Mouse (Mus musculus) right cerebral cortex, postnatal 10 days (tissue): ENCODE measurements around the gene Rab26.
A peak's percentile ranks its signal among the peaks of the same experiment; 100 is the strongest.

Source experiments
- DNase-seq, 2 experiments: peaks; one replicate each; pipeline ENCODE4 v3.0.0; 2021; ENCODE audit warnings: low spot score in 2 of 2

Gene Rab26

DNA sequence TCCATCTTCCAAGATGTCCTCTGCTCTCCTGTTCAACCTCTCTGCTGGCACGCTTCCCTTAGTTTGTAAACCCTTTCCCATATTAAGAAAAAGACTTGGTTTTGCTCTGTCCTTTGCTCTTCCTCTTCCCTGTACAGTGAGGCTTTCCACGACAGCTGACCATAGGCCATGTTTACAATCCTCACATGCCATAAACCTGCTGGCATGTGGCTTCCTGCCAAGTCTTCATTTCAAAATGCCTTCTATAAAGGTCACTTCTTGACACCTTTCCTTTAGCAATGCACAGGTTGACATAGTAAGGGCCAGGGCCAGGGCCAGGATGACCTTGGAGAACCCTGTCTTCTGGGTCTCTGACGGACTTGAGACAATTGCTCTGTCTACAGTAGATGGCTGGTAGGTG is 12.2 kb upstream of the Rab26 start:
- DNase-seq: no peak

DNA sequence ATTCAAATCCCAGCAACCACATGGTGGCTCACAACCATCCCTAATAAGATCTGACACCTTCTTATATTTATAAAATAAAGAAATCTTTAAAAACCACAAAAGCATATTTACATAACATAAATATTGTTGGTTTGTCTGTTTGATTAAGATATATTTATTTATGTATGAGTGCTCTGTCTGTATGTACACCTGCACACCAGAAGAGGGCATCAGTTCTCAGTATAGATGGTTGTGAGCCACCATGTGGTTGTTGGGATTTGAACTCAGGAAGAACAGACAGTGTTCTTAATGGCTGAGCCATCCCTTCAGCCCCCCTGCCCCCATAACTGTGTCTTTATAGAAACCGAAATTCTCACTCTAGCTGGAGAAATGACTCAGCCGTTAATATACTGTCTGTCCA is 11.2 kb upstream of the Rab26 start:
- no peak for DNase-seq

DNA sequence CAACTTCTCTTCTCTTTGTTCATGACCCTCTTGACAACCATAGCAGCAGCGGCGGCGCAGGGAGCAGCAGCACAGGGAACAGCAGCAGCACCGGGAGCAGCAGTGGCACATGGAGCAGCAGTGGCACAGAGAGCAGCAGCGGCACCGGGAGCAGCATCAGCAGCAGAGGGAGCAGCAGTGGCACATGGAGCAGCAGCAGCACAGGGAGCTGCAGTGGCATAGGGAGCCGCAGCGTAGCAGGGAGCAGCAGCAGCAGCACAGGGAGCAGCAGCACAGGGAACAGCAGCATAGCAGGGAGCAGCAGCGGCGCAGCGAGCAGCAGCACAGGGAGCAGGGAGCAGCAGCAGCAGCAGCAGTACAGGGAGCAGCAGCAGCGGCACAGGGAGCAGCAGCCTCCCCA is 10.6 kb upstream of the Rab26 start:
- no peak for DNase-seq

DNA sequence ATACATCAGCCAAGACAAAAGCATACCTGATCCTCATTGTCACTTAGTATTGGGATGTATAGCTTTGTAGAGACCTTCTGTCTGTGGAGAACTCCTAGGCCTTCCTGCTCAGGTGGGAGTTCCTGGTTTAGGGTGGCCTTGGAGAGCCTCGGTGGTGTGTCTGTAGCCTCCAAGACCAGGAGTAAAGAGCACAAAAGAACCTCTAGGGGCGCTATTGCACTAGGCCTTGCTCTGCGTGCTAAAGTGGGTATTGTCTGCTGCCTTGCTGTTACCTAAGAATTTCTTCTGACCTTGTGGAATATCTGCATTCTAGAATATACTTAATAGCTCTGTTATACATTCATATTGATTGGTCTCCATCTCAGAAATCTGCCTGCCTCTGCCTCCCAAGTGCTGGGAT is 6.4 kb upstream of the Rab26 start:
- DNase-seq: no peak

DNA sequence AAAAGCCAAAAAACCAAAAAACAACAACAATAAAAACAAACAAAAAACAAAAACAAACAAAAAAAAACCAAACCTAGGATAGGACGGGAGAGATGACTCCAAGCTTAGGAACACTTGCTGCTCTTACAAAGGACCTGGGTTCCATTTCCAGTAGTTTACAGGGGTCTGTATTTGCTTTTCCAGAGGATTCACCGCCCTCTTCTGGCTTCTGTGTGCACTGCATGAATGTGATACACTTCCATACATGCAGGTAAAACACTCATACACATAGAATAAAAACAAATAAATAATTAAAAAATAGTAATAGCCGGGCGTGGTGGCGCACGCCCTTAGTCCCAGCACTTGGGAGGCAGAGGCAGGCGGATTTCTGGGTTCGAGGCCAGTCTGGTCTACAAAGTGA is 4.9 kb upstream of the Rab26 start:
- DNase-seq: peak; percentile 68 to 70

GRCm38 (mm10) chr17:24537536-24537935 is 3.5 kb upstream of the Rab26 start:
- DNase-seq: peak in 1 of 2 experiments; percentile 72

DNA sequence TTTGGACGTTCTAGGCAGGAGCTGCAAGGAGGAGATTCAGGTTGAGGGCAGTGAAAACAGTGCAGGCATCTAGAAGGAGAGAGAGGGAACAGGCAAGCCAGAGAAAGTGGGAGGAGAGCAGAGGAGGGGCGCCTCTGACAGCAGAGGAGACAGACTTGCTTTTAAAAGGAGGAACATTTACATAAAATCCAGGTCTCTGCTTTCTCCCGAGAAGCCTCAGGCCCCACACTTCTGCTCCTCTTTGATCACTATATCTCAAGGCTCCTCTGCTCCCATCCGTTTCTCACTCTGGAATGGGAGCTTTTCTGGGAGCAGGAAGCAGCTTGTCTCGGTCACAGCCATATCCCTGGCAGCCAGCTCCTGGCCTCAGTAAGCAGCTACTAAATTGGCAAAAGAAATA is 1.3 kb upstream of the Rab26 start:
- DNase-seq: peak; percentile 47 to 55

DNA sequence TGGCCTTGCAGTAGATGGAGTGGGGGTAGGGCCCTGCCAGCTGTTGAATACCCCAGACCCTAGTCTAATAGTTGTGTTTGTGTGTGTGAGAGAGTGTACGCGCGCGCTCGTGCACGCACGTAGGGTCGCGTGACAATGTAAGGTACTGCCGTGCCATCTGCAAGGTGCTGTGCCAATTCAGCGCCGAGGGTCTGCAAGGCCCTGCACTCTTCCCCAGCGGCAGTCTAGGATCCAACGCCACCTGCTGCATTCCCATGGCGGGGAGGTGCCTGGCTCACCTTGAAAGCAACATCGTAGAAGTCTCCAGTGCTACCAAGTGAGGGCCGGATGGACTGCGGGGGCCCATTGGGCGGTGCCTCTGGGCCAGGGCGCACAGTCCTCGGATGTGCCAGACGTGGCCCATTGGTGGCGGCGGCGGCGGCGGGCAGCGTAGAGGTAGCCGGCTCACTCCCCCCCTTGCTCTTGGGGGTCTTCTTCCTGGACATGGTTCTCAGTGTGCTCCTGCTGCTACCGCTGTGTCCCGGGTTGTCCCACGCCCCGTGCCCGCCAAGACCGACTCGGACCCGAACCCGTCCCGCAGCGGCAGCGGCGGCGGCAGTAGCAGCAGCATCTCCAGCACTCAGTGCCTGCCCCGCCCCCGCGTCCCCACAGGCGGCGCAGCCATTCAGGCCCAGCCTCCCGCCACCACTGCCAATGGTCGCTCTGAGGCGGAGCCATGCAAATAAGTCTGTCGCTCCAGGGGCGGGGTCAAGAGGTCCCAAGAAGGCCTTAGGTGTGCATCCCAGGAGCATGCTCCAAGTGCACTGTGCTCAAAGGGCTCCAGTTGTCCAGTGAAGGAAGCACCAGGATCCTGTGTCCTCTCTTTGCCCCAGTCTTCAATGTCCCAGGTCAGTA is 664 bp downstream of the Rab26 start:
- DNase-seq: peak; percentile 91 to 92

- no peak for DNase-seq
Observed at GRCm38 (mm10) chr17:24532045-24532444, 2.0 kb downstream of the Rab26 start.

GRCm38 (mm10) chr17:24531064-24531463 is 2.9 kb downstream of the Rab26 start:
- no peak for DNase-seq

- DNase-seq: peak; percentile 42 to 46
Observed at GRCm38 (mm10) chr17:24530361-24531050, 3.5 kb downstream of the Rab26 start.

DNA sequence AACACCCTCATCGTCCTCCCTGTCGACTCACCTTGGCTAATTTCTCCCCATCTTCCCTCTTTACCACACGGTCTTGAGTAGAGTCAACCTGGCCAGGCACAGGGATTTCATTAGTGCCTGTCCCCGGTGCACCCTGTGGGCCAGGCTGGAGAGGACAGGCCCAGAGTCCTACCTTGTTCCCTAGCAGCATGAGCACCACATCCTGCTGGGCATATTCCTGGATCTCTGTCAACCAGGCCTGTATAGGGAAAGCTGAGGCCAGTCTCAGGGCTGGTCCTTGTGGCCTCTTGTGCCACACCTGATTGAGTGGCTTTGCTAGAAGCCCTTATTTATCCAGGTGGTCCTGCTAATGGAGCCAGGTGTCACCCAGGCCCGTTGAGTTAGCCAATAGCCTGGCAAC is 4.1 kb downstream of the Rab26 start:
- peak in 1 of 2 experiments; percentile 29 for DNase-seq

DNA sequence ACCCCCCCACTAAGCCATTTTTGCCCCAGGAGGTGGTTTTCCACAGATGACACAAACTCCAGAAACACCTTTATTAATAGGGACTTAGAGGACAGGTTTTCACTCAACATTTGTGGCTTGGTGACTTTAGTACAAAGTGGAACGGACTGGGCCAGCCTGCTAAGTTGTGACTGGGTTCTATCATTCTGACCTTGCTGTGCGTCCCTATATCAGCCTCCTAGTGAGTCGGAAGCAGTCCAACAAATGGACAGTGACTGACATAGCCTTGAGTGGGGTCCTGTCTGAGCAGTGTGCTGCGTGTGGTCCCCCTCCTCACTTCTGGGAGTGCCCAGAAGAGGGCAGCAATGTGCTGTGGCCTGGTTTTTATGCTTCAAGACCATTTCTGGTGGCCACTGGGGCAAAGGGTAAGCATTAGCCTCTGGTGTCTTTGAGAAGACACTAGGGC is 5.0 kb downstream of the Rab26 start:
- DNase-seq: peak; percentile 76 to 78

GRCm38 (mm10) chr17:24528560-24528918 is 5.5 kb downstream of the Rab26 start:
- DNase-seq: peak in 1 of 2 experiments; percentile 21

- peak; percentile 96 to 100 for DNase-seq
Observed at GRCm38 (mm10) chr17:24527723-24528559, 6.1 kb downstream of the Rab26 start, which contains the start of gene Traf7. Gene Traf7 (minus strand): TSS chr17:24527938.

- no peak for DNase-seq
Observed at GRCm38 (mm10) chr17:24527315-24527714, 6.7 kb downstream of the Rab26 start.

GRCm38 (mm10) chr17:24524734-24525133 is 9.3 kb downstream of the Rab26 start:
- peak in 1 of 2 experiments; percentile 19 for DNase-seq

GRCm38 (mm10) chr17:24520450-24520849 is 13.6 kb downstream of the Rab26 start:
- no peak for DNase-seq

DNA sequence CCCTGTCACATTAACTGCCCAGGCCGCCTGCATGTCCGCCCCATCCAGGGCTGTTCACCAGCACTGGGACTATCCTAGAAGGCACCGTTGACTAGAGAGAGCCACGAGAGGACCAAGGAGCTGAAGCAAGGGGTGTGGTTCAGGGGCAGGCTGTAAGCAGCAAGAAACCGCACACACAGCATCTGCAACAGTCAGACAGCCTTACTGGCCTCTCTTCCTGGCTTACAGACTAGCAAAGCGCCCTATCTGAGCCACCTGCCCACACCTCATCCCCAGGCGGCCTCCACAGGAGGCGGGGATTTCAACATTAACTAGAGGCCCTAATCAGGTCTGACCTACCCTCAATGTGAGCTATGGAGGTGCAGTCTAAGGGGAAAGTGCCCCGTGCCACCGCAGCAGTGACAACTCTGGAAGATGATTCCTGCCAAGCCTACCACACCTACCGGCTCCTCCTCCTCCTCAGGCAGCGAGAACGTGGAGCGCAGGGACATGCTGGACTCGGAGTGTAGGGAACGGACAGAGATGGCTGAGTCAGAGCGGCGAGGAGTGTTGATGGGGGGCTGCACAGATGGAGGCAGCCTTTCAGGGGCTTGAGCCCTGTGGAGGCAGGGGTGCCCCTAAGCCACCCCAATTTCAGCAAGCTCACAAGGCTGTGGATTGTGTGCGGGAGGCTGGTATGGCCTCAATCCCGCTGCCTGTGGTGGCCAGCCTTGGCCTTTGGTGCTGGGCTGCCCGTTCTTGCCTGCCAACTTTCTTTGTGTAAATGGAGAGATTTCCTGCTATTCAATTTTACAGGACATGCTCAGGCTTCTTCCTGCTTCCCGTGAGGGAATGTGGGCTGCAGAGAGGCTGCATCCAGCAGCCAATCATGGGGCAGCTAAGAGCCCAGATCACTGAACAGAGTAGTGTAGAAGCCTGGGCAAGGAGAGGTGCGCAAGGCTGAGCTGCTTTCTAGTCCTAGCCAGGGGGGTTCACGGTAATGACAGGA is 19.4 kb downstream of the Rab26 start:
- DNase-seq: no peak

DNA sequence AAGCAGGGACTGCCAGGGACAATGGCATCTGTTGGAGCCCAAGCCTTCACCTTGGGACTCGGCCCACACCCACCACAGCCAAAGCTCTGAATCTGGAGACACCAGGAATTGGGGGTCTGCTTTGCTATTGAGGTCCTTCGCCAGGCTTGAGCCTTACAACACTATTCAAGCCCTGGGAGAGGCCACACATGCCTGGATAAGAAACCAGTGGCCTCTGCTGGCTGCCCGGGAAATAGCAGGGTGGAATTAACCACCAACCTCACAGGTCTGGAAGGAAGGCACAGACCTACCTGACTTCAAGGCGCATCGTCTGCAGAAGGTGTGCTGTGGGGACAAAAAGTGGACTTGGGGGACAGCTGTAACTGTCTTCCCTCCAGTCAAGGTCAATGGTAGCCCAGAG is 20.4 kb downstream of the Rab26 start:
- DNase-seq: peak; percentile 77 to 84
